Mouse (Mus musculus): ENCODE data around the gene Tas2r135.

Tas2r135 gene

GRCm38 (mm10) chr6:42374701-42375100 is 30.5 kb upstream of the Tas2r135 start:
- no peak for DNase-seq (ENCODE audit: low spot score in 2 of 2)

- no peak for DNase-seq (ENCODE audit: low spot score in 2 of 2)
Observed at GRCm38 (mm10) chr6:42375131-42375530, 30.1 kb upstream of the Tas2r135 start.

GRCm38 (mm10) chr6:42376016-42376415 is 29.2 kb upstream of the Tas2r135 start:
- DNase-seq (ENCODE audit: low spot score in 2 of 2): no peak

DNA sequence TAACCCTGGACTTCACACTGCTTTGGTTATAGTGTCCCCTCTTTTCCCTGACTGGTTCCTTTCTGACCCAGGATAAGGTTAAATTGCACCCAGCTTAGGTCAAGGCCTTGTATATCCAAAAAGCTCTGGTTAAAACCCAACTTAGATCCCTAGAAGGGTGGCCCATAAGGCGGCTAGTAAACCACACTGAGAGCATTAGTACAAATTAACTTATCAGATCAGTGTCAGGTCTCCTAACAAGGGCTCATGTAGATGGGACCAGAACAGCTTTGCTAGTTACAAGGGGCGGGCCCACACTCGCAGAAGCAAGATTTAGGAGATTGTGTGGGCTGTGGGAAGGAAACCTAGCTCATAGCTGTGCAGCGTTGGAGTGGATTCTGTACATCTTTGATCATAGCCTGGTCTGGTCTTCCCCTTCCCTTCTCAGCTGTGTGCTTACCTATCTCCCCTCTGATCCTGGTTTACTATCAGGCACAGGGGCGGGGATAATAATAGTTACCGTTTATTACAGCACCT is 28.7 kb upstream of the Tas2r135 start:
- no peak for DNase-seq (ENCODE audit: low spot score in 2 of 2)

DNA sequence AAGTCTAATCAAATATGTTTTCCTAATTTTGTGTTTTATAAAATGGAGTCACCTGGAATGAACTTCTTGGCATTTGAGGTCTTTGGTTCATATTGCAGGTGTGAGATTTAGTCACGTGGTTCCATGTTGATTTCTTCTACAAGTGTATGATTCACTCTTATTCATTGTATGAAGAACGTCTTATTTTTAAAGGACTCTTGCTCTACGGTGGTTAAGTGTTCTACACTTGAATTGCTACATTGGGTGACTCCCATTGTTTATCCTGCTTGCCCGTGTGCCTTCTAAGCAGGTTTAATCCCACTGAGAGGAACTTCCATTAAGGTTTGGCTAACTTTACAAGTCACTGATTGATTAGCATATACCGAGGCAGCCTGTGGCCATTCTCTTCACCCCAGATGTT is 28.0 kb upstream of the Tas2r135 start:
- DNase-seq (ENCODE audit: low spot score in 2 of 2): no peak

DNA sequence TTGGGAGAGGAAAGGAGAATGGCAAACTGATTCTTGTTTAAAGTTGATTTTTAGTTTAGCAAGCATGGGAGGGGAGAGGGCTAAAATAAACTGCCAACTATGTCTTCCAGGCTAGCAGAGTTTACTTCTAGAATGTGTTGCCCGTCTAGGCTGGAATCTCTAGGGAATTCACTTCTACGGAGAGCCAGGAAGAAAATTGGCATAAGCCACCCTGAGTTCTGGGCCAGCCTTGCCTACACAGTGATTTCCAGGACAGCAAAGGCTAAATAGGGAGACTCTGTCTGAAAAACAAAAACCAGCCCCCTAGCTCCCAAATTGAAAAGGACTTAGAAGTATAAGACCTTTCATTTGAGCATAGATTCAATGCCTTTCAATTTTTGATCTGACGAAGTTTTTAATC is 25.7 kb upstream of the Tas2r135 start:
- DNase-seq (ENCODE audit: low spot score in 2 of 2): no peak

- DNase-seq (ENCODE audit: low spot score in 2 of 2): no peak
Observed at GRCm38 (mm10) chr6:42380416-42381144, 24.7 kb upstream of the Tas2r135 start.

GRCm38 (mm10) chr6:42381221-42381620 is 24.0 kb upstream of the Tas2r135 start:
- DNase-seq (ENCODE audit: low spot score in 2 of 2): no peak

- DNase-seq (ENCODE audit: low spot score in 2 of 2): no peak
Observed at GRCm38 (mm10) chr6:42381916-42382381, 23.3 kb upstream of the Tas2r135 start.

- DNase-seq (ENCODE audit: low spot score in 2 of 2): no peak
Observed at GRCm38 (mm10) chr6:42383360-42383759, 21.9 kb upstream of the Tas2r135 start.

DNA sequence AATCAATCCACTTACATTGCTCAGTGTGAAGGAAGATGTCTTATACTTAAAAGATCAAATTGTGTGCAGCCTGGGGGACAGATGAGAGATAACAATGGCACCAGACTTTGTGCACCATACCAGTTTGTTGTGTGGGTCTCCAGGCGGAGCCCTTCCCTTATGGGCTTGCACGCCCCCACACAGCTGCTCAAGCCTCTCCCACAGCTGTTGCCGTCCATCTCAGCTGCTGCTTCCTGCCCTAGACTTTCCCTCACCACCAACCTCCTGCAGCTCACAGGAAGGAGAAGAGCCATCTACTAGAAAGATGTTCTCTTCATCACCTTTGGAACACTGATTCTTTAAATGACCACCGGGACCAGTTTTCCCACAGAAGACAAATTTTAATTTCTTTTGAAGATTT is 19.6 kb upstream of the Tas2r135 start:
- DNase-seq (ENCODE audit: low spot score in 2 of 2): no peak

DNA sequence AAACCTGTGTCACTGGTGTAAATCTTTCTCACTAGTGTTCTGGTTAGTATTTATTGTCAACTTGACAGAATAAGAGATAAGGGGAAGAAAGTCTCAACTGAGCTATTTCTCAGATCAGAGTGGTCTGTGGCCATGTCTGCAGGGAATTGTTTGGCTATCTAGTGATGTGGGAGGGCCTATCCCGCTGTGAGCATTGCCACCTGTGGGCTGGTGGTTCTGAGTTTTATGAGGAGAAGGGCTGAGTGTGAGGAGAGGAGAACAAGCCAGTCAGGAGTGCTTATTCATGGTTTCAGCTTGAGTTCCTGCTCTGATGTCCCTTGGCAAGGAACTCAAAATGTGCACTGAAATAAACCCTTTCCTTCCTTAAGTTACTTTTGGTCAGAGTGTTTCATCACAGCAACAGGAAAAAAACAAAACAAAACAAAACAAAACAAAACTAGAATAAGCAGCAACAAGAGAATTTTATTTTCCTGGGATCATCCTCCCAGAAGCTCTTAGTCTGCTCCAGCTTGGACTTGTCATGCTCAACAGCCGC is 13.4 kb upstream of the Tas2r135 start:
- no peak for DNase-seq (ENCODE audit: low spot score in 2 of 2)

DNA sequence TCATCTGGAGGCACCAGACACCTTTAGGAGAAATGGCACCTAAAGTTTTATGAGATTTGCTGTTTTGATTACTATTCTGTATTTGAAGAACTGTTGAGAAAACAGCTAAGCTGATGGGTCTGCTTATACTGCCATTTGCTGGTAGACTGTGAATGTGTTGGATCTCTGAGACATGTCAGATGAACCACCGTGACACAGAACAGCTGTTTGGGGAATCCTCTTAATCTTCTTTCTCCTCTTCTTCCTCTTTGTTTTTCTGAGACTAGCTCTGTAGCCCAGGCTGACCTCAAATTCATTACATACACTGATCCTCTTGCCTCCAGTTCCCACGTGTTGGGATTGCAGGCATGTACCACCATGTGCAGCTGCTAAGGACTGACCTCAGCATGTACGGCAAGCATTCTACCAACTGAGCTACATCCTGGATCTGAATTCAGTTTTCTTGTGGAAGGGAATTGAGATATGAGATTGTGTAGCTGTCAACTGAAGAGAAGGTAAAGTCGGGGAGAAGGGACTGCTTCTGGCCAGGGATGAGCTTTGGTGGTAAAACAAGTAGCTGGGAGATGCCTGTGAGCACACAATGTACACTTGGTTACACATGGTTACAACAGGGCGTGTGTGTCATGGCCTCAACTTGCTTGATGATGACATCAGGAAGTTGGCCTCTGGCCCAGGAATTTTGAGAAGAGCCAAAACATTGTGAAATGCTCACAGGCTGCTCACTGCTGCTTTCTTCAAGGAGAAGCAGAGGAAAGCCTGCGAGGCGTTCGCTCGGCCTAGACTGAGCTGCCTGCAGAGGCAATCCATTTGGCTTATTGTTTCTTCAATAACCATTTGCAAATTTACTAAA is 9.0 kb upstream of the Tas2r135 start:
- no peak for DNase-seq (ENCODE audit: low spot score in 2 of 2)

- DNase-seq (ENCODE audit: low spot score in 2 of 2): no peak
Observed at GRCm38 (mm10) chr6:42397041-42397657, 8.1 kb upstream of the Tas2r135 start.

GRCm38 (mm10) chr6:42398285-42398684 is 6.9 kb upstream of the Tas2r135 start:
- no peak for DNase-seq (ENCODE audit: low spot score in 2 of 2)

- DNase-seq (ENCODE audit: low spot score in 2 of 2): no peak
Observed at GRCm38 (mm10) chr6:42398998-42399397, 6.2 kb upstream of the Tas2r135 start.

GRCm38 (mm10) chr6:42399938-42400337 is 5.3 kb upstream of the Tas2r135 start, which contains the start of gene Tas2r143:
Tas2r143 (plus strand) TSS chr6:42400238.
- no peak for DNase-seq (ENCODE audit: low spot score in 2 of 2)

GRCm38 (mm10) chr6:42419443-42419842 is 14.2 kb downstream of the Tas2r135 start:
- no peak for DNase-seq (ENCODE audit: low spot score in 2 of 2)

DNA sequence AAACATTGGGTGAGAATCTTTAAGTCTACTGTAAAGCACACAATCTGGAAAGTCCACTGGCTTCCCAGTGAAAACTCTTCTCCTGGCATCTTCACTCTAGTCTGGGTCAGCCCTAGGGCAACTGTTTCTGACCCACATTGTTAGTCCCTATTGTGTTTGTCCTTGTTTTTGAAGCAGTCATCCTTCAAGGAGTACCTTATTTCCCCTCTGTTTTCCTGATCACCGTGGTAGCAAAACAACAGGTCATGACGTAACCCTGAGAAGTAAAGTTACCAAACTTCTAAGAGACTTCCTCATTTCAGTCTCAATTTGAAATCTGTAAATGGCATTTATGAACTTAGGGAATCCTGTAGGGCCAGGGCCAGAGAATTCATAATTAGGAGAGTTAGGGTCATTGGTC is 16.2 kb downstream of the Tas2r135 start:
- DNase-seq (ENCODE audit: low spot score in 2 of 2): no peak

GRCm38 (mm10) chr6:42424472-42424871 is 19.2 kb downstream of the Tas2r135 start:
- DNase-seq (ENCODE audit: low spot score in 2 of 2): no peak

GRCm38 (mm10) chr6:42426337-42426736 is 21.1 kb downstream of the Tas2r135 start:
- no peak for DNase-seq (ENCODE audit: low spot score in 2 of 2)

DNA sequence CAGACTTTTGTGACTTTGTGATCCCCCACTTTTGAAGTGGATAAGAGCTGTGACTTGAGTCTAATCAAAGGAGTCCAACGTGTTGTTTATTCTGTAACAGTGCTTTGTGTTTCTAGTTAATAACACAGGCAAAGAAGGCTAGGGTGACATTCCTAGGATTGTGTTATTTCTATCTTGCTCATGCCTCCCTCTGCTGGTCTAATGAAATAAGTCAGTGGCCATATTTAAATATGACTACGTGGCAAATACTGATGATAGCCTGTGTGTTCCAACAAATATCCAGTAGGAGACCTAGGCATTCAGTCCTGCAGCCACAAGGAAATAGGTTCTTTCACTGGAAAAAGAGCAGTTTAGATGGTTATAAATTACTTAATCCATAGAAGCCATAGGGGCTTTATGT is 28.3 kb downstream of the Tas2r135 start:
- no peak for DNase-seq (ENCODE audit: low spot score in 2 of 2)
